Comparison of ENCODE assay signal across 16 mouse cellular contexts in genomic region chr4:106590142-106590541, GRCm38 (mm10). TPM values are rescaled to one million over a fixed set of nuclear protein-coding genes. Genes with fewer than 3 reads are reported as not detected.
DNase-seq lines count a peak whose midpoint lies in the region; ATAC-seq and TF ChIP-seq lines count a peak whose summit lies in the region.
"Had no signal": no experiment of that assay in that cellular context is flagged by ENCODE, and none has a peak within 500 bp of the region (broad histone marks: within the 10 kb centered on the region; RNA-seq: fewer than 3 reads in every experiment).

No protein-coding gene starts in this region.

- H3K36me3 ChIP-seq in kidney, adult 2 months (ENCODE audit: control insufficient read depth, insufficient read depth, low read length) = peaks cover 2% of the 10 kb centered on the region; the same call in 1 of the 2 replicates
- H3K36me3 ChIP-seq in kidney, embryonic 16.5 days (ENCODE audit: insufficient read depth, low read length) = peaks cover 32% of the 10 kb centered on the region
- peaks cover 30% of the 10 kb centered on the region for H3K36me3 ChIP-seq in C2C12 (ENCODE audit: control insufficient read depth, insufficient read depth)
- peaks cover 56% of the 10 kb centered on the region for H3K36me3 ChIP-seq in heart, embryonic 12.5 days

- WGBS in kidney, adult 2 months = 32% methylated on average over 9 of the region's 9 CpGs
- 57% methylated on average over 9 of the region's 9 CpGs for whole genome bisulfite sequencing in kidney, embryonic 16.5 days
- WGBS in heart, embryonic 12.5 days = 65% methylated on average over 9 of the region's 9 CpGs

- no peak overlapping the region for H3K9ac ChIP-seq in kidney, embryonic 16.5 days (replicated peaks; ENCODE audit: low read length)
- no peak overlapping the region for H3K9ac ChIP-seq in heart, embryonic 12.5 days
- H3K9ac ChIP-seq: neural tube, embryonic 13.5 days had no signal

- H3K4me2 ChIP-seq in kidney, embryonic 16.5 days (replicated peaks; ENCODE audit: low read depth, low read length) = no peak overlapping the region
- no peak overlapping the region for H3K4me2 ChIP-seq in heart, embryonic 12.5 days
- H3K4me2 ChIP-seq: neural tube, embryonic 13.5 days had no signal

- ATAC-seq in kidney, embryonic 16.5 days (ENCODE audit: low FRiP score, low TSS enrichment) = no peak
- no peak for ATAC-seq in heart, embryonic 12.5 days (ENCODE audit: insufficient number of reproducible peaks, low FRiP score)

- no peak overlapping the region for H3ac ChIP-seq in C2C12 (ENCODE audit: control insufficient read depth, insufficient read length, low read depth)

- no peaks in the 10 kb centered on the region for H3K79me3 ChIP-seq in C2C12 (ENCODE audit: low read depth)

- H3K79me2 ChIP-seq in C2C12 (ENCODE audit: control insufficient read depth, insufficient read depth) = no peaks in the 10 kb centered on the region

- TF ChIP-seq CTCF in kidney, adult 2 months (conservative IDR thresholded peaks at IDR 0.05; ENCODE audit: insufficient read depth, insufficient read length, low read depth, low read length) = no peak
- TF ChIP-seq CTCF in C2C12 (IDR thresholded peaks at IDR 0.05; ENCODE audit: control insufficient read depth, insufficient read depth, insufficient read length) = no peak
- no peak for TF ChIP-seq CTCF in gastrocnemius, adult 2 months (IDR thresholded peaks at IDR 0.05)

- H3K27ac ChIP-seq in kidney, adult 2 months (ENCODE audit: insufficient read depth, low read depth, low read length) = no peak overlapping the region
- H3K27ac ChIP-seq in kidney, embryonic 16.5 days (ENCODE audit: low read length) = no peak overlapping the region
- H3K27ac ChIP-seq in heart, embryonic 12.5 days (ENCODE audit: poor library complexity, severe bottlenecking) = no peak overlapping the region
- no peak overlapping the region for H3K27ac ChIP-seq in gastrocnemius, adult 2 months
- H3K27ac ChIP-seq: midbrain, embryonic 10.5 days; neural tube, embryonic 13.5 days had no signal

- H3K27me3 ChIP-seq in kidney, adult 2 months (replicated peaks; ENCODE audit: control insufficient read depth, insufficient read depth, low read length) = no peaks in the 10 kb centered on the region
- no peaks in the 10 kb centered on the region for H3K27me3 ChIP-seq in kidney, embryonic 16.5 days (ENCODE audit: insufficient read depth, low read length)
- H3K27me3 ChIP-seq in C2C12 (ENCODE audit: control insufficient read depth, insufficient read depth, insufficient read length) = no peaks in the 10 kb centered on the region
- no peaks in the 10 kb centered on the region for H3K27me3 ChIP-seq in heart, embryonic 12.5 days (replicated peaks)
- H3K27me3 ChIP-seq: neural tube, embryonic 13.5 days had no signal

- TF ChIP-seq POLR2A in kidney, adult 2 months (IDR thresholded peaks at IDR 0.05; ENCODE audit: low read depth, low read length) = no peak

- peaks cover 5% of the 10 kb centered on the region; the same call in 1 of the 2 replicates for H3K4me1 ChIP-seq in kidney, adult 2 months (ENCODE audit: control insufficient read depth, insufficient read depth, low read length)
- H3K4me1 ChIP-seq in kidney, embryonic 16.5 days (ENCODE audit: insufficient read depth, low read length) = no peaks in the 10 kb centered on the region
- H3K4me1 ChIP-seq in heart, embryonic 12.5 days (replicated peaks) = peaks cover 4% of the 10 kb centered on the region; the same call in 1 of the 2 replicates
- H3K4me1 ChIP-seq: midbrain, embryonic 10.5 days; neural tube, embryonic 13.5 days had no signal

- H3K9me3 ChIP-seq in kidney, embryonic 16.5 days (ENCODE audit: low read length) = no peaks in the 10 kb centered on the region
- no peaks in the 10 kb centered on the region for H3K9me3 ChIP-seq in heart, embryonic 12.5 days (replicated peaks)
- H3K9me3 ChIP-seq: midbrain, embryonic 10.5 days; neural tube, embryonic 13.5 days had no signal

- H3K4me3 ChIP-seq in kidney, adult 2 months (ENCODE audit: insufficient read depth, low read depth, low read length) = no peak overlapping the region
- H3K4me3 ChIP-seq in kidney, embryonic 16.5 days (ENCODE audit: low read length) = no peak overlapping the region
- no peak overlapping the region for H3K4me3 ChIP-seq in C2C12 (ENCODE audit: insufficient read depth, poor library complexity, severe bottlenecking)
- no peak overlapping the region for H3K4me3 ChIP-seq in heart, embryonic 12.5 days
- no peak overlapping the region for H3K4me3 ChIP-seq in gastrocnemius, adult 2 months
- H3K4me3 ChIP-seq: midbrain, embryonic 10.5 days; neural tube, embryonic 13.5 days had no signal

- intact Hi-C loops in gastrocnemius, adult 2 months (cut with DNase I) = no loop called here
- intact Hi-C loops in gastrocnemius, postnatal 36 days (cut with DNase I) = no loop called here

- DNase-seq in kidney, adult 2 months = peak; percentile 57
- peak; percentile 43 for DNase-seq in induced T-regulatory cell, adult 2 months (ENCODE audit: low read depth)
- DNase-seq in lung, postnatal 14 days = peak; percentile 16
- no peak for DNase-seq in gastrocnemius, adult 2 months
- no peak for DNase-seq in gastrocnemius, postnatal 36 days
- DNase-seq: cerebellum, postnatal 25 days; heart, postnatal 36 days; left cerebral cortex, postnatal 4 days had no signal

TF ChIP-seq in C2C12, 6 proteins besides CTCF, POLR2A, EP300 and RAD21:
- TF ChIP-seq MYOD1 (IDR thresholded peaks at IDR 0.05; ENCODE audit: control insufficient read depth, insufficient read length, low read depth) = no peak
- no peak for TF ChIP-seq CEBPB (IDR thresholded peaks at IDR 0.05; ENCODE audit: low read depth)
- TF ChIP-seq MAX (IDR thresholded peaks at IDR 0.05) = no peak
- no peak for TF ChIP-seq FOSL1 (IDR thresholded peaks at IDR 0.05; ENCODE audit: insufficient read depth, low read length, poor library complexity, severe bottlenecking)
- peak; percentile 69 for TF ChIP-seq USF1 (IDR thresholded peaks at IDR 0.05; ENCODE audit: low read depth)
- no peak for TF ChIP-seq MYOG (IDR thresholded peaks at IDR 0.05; ENCODE audit: control insufficient read depth, extremely low read depth, insufficient read length)

RNA-seq across cellular contexts. Expression of gene Lexm, which starts 26.9 kb away (rescaled TPM):
- not detected in 2 replicates for polyA plus RNA-seq in kidney, adult 2 months (2012; rRNA removed)
- not detected in 2 replicates for polyA plus RNA-seq in kidney, embryonic 16.5 days (2015; fragmentation: Nextera tagmentation; extraction: Ambion mirVana)
- polyA plus RNA-seq in C2C12 (2012; fragmentation: generic; extraction: Trizol) = not detected
- polyA plus RNA-seq in heart, embryonic 12.5 days (2016; fragmentation: Nextera tagmentation; extraction: Ambion mirVana) = 0.50 and 1.5 TPM in 2 replicates
- total RNA-seq in gastrocnemius, adult 2 months (2021) = not detected
- not detected for total RNA-seq in gastrocnemius, postnatal 36 days (2021)
- total RNA-seq: gastrocnemius, postnatal 4 days; heart, postnatal 36 days; layer of hippocampus, adult 18-20 months had no signal
- polyA plus RNA-seq: brain, embryonic 14.5 days; midbrain, embryonic 10.5 days had no signal

RNA-seq across cellular contexts. Expression of gene Dhcr24, which starts 29.3 kb away (rescaled TPM):
- polyA plus RNA-seq in kidney, adult 2 months (2012; rRNA removed) = 242 and 276 TPM in 2 replicates
- polyA plus RNA-seq in kidney, embryonic 16.5 days (2015; fragmentation: Nextera tagmentation; extraction: Ambion mirVana) = 4.1 TPM in 2 replicates
- polyA plus RNA-seq in C2C12 (2012; fragmentation: generic; extraction: Trizol) = 113 TPM
- polyA plus RNA-seq in heart, embryonic 12.5 days (2016; fragmentation: Nextera tagmentation; extraction: Ambion mirVana) = 3.9 and 4.7 TPM in 2 replicates
- 1 to 10 TPM; 1.5 to 4.7 TPM for total RNA-seq in gastrocnemius, adult 2 months (2021)
- total RNA-seq in gastrocnemius, postnatal 36 days (2021) = 1 to 10 TPM; 1.5 to 2.3 TPM

RNA-seq across cellular contexts. Expression of gene Ttc22, which starts 32.1 kb away (rescaled TPM):
- polyA plus RNA-seq in kidney, adult 2 months (2012; rRNA removed) = 4.6 and 6.1 TPM in 2 replicates
- polyA plus RNA-seq in kidney, embryonic 16.5 days (2015; fragmentation: Nextera tagmentation; extraction: Ambion mirVana) = 6.7 and 7.1 TPM in 2 replicates
- not detected for polyA plus RNA-seq in C2C12 (2012; fragmentation: generic; extraction: Trizol)
- polyA plus RNA-seq in heart, embryonic 12.5 days (2016; fragmentation: Nextera tagmentation; extraction: Ambion mirVana) = 0.57 and 0.91 TPM in 2 replicates
- not detected for total RNA-seq in gastrocnemius, adult 2 months (2021)
- total RNA-seq in gastrocnemius, postnatal 36 days (2021) = not detected
- total RNA-seq: heart, postnatal 36 days had no signal
- polyA plus RNA-seq: midbrain, embryonic 10.5 days had no signal

Comparison
In these comparisons a context has a peak if more than half of its experiments do, and no peak if none do; other contexts are left out.
1. RNA of gene Dhcr24, which starts 29.3 kb away (polyA plus RNA-seq): 242 to 276 TPM in kidney, adult 2 months and 113 TPM in C2C12 (single experiment); 4.1 TPM in kidney, embryonic 16.5 days and 3.9 to 4.7 TPM in heart, embryonic 12.5 days; every median in the first group is over 10 times any median in the second.
2. DNase-seq: peak in kidney, adult 2 months (single experiment), induced T-regulatory cell, adult 2 months (single experiment) and lung, postnatal 14 days (single experiment); none in gastrocnemius, adult 2 months (single experiment) and gastrocnemius, postnatal 36 days (0 of 2).